Mouse (Mus musculus) lung, adult 2 months (tissue): ENCODE results near the gene Aldh3b3.

Experiments
- CTCF ChIP-seq: fragments of 200-500 bp; IDR thresholded peaks from 2 replicates; pipeline ENCODE4 v1.5.1; 2011; ENCODE audit warnings: mild to moderate bottlenecking, low read length, control low read depth; ENCODE audit not compliant: insufficient read depth
- POLR2A ChIP-seq: fragments of 200-500 bp; IDR thresholded peaks from 2 replicates; pipeline ENCODE4 v1.6.1; 2011; ENCODE audit warnings: low read depth, mild to moderate bottlenecking, control low read depth, low read length, borderline replicate concordance; ENCODE audit errors: extremely low read depth

DNA sequence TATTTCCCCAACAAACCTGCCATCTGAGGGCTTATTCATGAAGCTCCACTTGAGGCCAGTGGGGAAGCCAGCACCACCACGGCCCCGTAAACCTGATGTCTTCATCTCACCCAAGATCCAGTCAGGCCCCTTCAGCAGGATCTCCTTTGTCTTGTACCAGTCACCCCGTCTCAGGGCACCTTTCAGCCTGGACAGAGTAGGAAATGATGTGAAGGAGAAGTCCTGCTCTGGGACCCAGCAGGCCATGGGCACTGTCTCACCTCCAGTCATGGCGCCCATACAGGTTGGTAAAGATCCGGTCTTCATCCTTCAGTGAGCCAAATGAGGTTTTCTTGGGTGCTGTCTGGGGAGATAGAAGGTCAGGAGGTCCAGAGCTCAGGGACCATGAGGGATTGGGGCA, 52.6 kb downstream of the Aldh3b3 start:
- TF ChIP-seq CTCF (no peak), POLR2A (no peak)
